Comparison of ENCODE assay signal across 8 mouse cellular contexts in the genomic region with DNA sequence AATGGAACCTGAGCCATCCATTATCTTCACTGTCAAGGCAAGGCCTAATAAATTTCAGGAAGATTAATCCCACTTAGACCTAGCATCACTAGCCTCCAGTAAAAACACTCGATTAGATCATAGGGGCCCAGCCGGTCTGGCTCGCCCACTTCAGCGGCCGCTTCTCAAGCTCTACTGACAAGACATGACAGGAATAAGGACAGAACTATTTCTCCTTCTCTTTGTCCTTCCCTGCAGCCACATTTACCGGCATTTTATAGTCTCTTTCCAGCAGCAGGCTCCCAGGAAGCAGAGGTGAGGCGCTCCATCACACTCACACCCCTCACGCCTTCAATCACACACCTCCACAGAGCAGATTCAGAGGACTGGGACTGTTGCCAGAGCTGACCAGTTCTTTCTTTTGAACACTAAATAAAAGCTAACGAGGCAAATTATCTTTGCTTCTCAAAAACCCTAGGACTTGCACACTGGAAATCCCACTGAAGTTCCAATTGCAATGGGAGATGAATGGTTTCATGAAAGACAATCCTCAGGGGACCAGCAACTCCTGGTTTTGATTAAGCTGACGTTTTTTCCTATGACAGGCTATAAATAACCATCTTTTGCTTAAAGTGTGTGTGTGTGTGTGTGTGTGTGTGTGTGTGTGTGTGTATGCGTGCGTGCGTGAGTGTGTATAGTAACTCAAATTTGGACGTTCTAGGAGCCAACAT.
DNase-seq lines count a peak whose midpoint lies in the region; ATAC-seq and TF ChIP-seq lines count a peak whose summit lies in the region.

No protein-coding gene starts in this region.

- no peak for TF ChIP-seq CTCF in lung, postnatal 0 days (IDR thresholded peaks at IDR 0.05)

- peaks cover 4% of the 10 kb centered on the region; the same call in 1 of the 2 replicates for H3K9me3 ChIP-seq in heart, embryonic 12.5 days (replicated peaks)
- peaks cover 5% of the 10 kb centered on the region for H3K9me3 ChIP-seq in heart, embryonic 16.5 days (replicated peaks; ENCODE audit: control insufficient read depth, low read length)
- H3K9me3 ChIP-seq in midbrain, embryonic 14.5 days (ENCODE audit: control insufficient read depth, low read length) = no peaks in the 10 kb centered on the region
- no peaks in the 10 kb centered on the region for H3K9me3 ChIP-seq in lung, postnatal 0 days (ENCODE audit: low read length)

- no peak for DNase-seq in heart, postnatal 25 days (ENCODE audit: low spot score)
- DNase-seq in embryo, embryonic 11 days = peak; percentile 73
- DNase-seq in midbrain, embryonic 14.5 days = peak; percentile 63
- DNase-seq in left cerebral cortex, adult 11 months (ENCODE audit: low spot score) = no peak
- DNase-seq in lung, postnatal 0 days (ENCODE audit: low spot score) = no peak
- DNase-seq in layer of hippocampus, adult 8-10 months (ENCODE audit: low spot score in 2 of 2) = no peak

- peak overlapping the region; percentile 29 for H3K4me2 ChIP-seq in heart, embryonic 12.5 days
- H3K4me2 ChIP-seq in heart, embryonic 16.5 days (ENCODE audit: low read depth, low read length) = 0 out of 2 replicates have a peak overlapping the region, but pooled peaks have one; percentile 2
- H3K4me2 ChIP-seq in midbrain, embryonic 14.5 days (ENCODE audit: low read length) = peak overlapping the region; percentile 23; the same call in 1 of the 2 replicates
- no peak overlapping the region for H3K4me2 ChIP-seq in lung, postnatal 0 days (replicated peaks; ENCODE audit: low read depth, low read length)

- no peak overlapping the region for H3K9ac ChIP-seq in heart, embryonic 12.5 days
- no peak overlapping the region for H3K9ac ChIP-seq in heart, embryonic 16.5 days (ENCODE audit: low read length)
- no peak overlapping the region for H3K9ac ChIP-seq in midbrain, embryonic 14.5 days (replicated peaks; ENCODE audit: low read length)
- no peak overlapping the region for H3K9ac ChIP-seq in lung, postnatal 0 days (replicated peaks; ENCODE audit: low read depth)

- intact Hi-C loops in heart, postnatal 25 days (cut with DNase I) = no loop called here

- peaks cover 30% of the 10 kb centered on the region for H3K4me1 ChIP-seq in heart, embryonic 12.5 days (replicated peaks)
- H3K4me1 ChIP-seq in heart, embryonic 16.5 days (ENCODE audit: control insufficient read depth, insufficient read depth, low read length) = peaks cover 29% of the 10 kb centered on the region
- peaks cover 30% of the 10 kb centered on the region for H3K4me1 ChIP-seq in midbrain, embryonic 14.5 days (ENCODE audit: control insufficient read depth, insufficient read depth, low read length)
- no peaks in the 10 kb centered on the region for H3K4me1 ChIP-seq in lung, postnatal 0 days (ENCODE audit: insufficient read depth, low read depth, low read length)

- TF ChIP-seq EP300 in lung, postnatal 0 days (IDR thresholded peaks at IDR 0.05) = no peak

- WGBS in heart, embryonic 12.5 days = 38% methylated on average over 14 of the region's 14 CpGs
- 41% methylated on average over 14 of the region's 14 CpGs for WGBS in heart, embryonic 16.5 days
- WGBS in midbrain, embryonic 14.5 days = 48% methylated on average over 14 of the region's 14 CpGs
- WGBS in lung, postnatal 0 days = 54% methylated on average over 14 of the region's 14 CpGs

- no peaks in the 10 kb centered on the region for H3K27me3 ChIP-seq in heart, embryonic 12.5 days (replicated peaks)
- H3K27me3 ChIP-seq in heart, embryonic 16.5 days (ENCODE audit: control insufficient read depth, insufficient read depth, low read length) = no peaks in the 10 kb centered on the region
- H3K27me3 ChIP-seq in midbrain, embryonic 14.5 days (ENCODE audit: control insufficient read depth, insufficient read depth, low read length) = no peaks in the 10 kb centered on the region
- no peaks in the 10 kb centered on the region for H3K27me3 ChIP-seq in lung, postnatal 0 days (replicated peaks; ENCODE audit: insufficient read depth, low read length)

- peak overlapping the region; percentile 24 for H3K27ac ChIP-seq in heart, embryonic 12.5 days (ENCODE audit: poor library complexity, severe bottlenecking)
- peak overlapping the region; percentile 26; the same call in 1 of the 2 replicates for H3K27ac ChIP-seq in heart, embryonic 16.5 days (ENCODE audit: low read length)
- H3K27ac ChIP-seq in midbrain, embryonic 14.5 days (replicated peaks; ENCODE audit: low read depth, low read length) = peak overlapping the region; percentile 80
- no peak overlapping the region for H3K27ac ChIP-seq in lung, postnatal 0 days (ENCODE audit: low read length)

- no peaks in the 10 kb centered on the region for H3K36me3 ChIP-seq in heart, embryonic 12.5 days
- no peaks in the 10 kb centered on the region for H3K36me3 ChIP-seq in heart, embryonic 16.5 days (ENCODE audit: control insufficient read depth, insufficient read depth)
- no peaks in the 10 kb centered on the region for H3K36me3 ChIP-seq in midbrain, embryonic 14.5 days (ENCODE audit: control insufficient read depth, insufficient read depth, low read length)
- no peaks in the 10 kb centered on the region for H3K36me3 ChIP-seq in lung, postnatal 0 days (ENCODE audit: insufficient read depth, low read length)

- ATAC-seq in heart, embryonic 12.5 days (ENCODE audit: insufficient number of reproducible peaks, low FRiP score) = no peak
- ATAC-seq in heart, embryonic 16.5 days (replicated peaks; ENCODE audit: extremely low read depth, insufficient read depth, low FRiP score) = no peak
- ATAC-seq in midbrain, embryonic 14.5 days (ENCODE audit: low FRiP score, low TSS enrichment) = peak; percentile 24; the same call in 1 of the 2 replicates
- no peak for ATAC-seq in lung, postnatal 0 days

- no peak overlapping the region for H3K4me3 ChIP-seq in heart, embryonic 12.5 days
- H3K4me3 ChIP-seq in heart, embryonic 16.5 days (ENCODE audit: low read length) = no peak overlapping the region
- H3K4me3 ChIP-seq in midbrain, embryonic 14.5 days (replicated peaks; ENCODE audit: low read depth, low read length) = no peak overlapping the region
- no peak overlapping the region for H3K4me3 ChIP-seq in lung, postnatal 0 days (ENCODE audit: low read depth, low read length)

Comparison
In these comparisons a context has a peak if more than half of its experiments do, and no peak if none do; other contexts are left out.
1. DNase-seq: peak in embryo, embryonic 11 days (single experiment) and midbrain, embryonic 14.5 days (single experiment); none in heart, postnatal 25 days (single experiment), left cerebral cortex, adult 11 months (single experiment), lung, postnatal 0 days (single experiment) and layer of hippocampus, adult 8-10 months (0 of 2).